In the genomic region with DNA sequence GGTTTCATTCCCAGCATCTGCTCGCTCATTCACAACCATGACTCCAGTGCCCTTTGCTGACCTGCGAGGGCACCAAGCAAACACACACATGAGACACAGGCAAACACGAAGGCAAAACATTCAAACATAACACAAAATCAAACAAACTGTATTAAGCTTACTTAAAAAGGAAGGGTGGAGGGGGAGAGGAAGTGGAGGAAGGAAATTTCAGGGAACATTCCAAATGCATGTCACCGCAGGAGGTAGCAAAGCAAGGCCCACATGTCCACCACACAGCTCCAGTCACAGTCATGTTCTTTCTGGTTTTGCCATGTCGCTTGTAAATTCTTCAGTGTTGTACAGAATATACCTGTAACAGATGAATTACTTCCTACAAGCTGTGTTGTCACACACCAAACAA, we compare ENCODE assay signal across 16 mouse cellular contexts.
"Had no signal": no experiment of that assay in that cellular context is flagged by ENCODE, and none has a peak within 500 bp of the region (broad histone marks: within the 10 kb centered on the region; RNA-seq: fewer than 3 reads in every experiment).

No protein-coding gene starts in this region.

- H3K4me3 ChIP-seq: layer of hippocampus, adult 2 months; limb, embryonic 12.5 days; liver, embryonic 13.5 days; lung, embryonic 15.5 days; midbrain, embryonic 13.5 days; myocyte; neural tube, embryonic 15.5 days had no signal

- DNase-seq: kidney, postnatal 10 days; kidney, postnatal 4 days; liver; liver, embryonic 13.5 days; liver, postnatal 0 days; lung, postnatal 14 days; right cerebral cortex, adult 18-20 months; right cerebral cortex, postnatal 25 days; thymus, postnatal 36 days had no signal

- ATAC-seq: liver, postnatal 0 days; midbrain, embryonic 13.5 days had no signal

- H3K9ac ChIP-seq: limb, embryonic 12.5 days; liver, embryonic 13.5 days; liver, postnatal 0 days; lung, embryonic 15.5 days; midbrain, embryonic 13.5 days; neural tube, embryonic 15.5 days had no signal

- H3K4me2 ChIP-seq: limb, embryonic 12.5 days; liver, embryonic 13.5 days; lung, embryonic 15.5 days; midbrain, embryonic 13.5 days; neural tube, embryonic 15.5 days had no signal

- H3K36me3 ChIP-seq: limb, embryonic 12.5 days; liver, embryonic 13.5 days; lung, embryonic 15.5 days; midbrain, embryonic 13.5 days; neural tube, embryonic 15.5 days had no signal

- H3K4me1 ChIP-seq: limb, embryonic 12.5 days; lung, embryonic 15.5 days; midbrain, embryonic 13.5 days; neural tube, embryonic 15.5 days had no signal

- H3K9me3 ChIP-seq: liver, embryonic 13.5 days; lung, embryonic 15.5 days; neural tube, embryonic 15.5 days had no signal

- H3K27ac ChIP-seq: layer of hippocampus, adult 2 months; limb, embryonic 12.5 days; liver, embryonic 13.5 days; lung, embryonic 15.5 days; macrophage; midbrain, embryonic 13.5 days; neural tube, embryonic 15.5 days had no signal

- H3K27me3 ChIP-seq: limb, embryonic 12.5 days; liver, embryonic 13.5 days; lung, embryonic 15.5 days; midbrain, embryonic 13.5 days; neural tube, embryonic 15.5 days had no signal
